In the genomic region with DNA sequence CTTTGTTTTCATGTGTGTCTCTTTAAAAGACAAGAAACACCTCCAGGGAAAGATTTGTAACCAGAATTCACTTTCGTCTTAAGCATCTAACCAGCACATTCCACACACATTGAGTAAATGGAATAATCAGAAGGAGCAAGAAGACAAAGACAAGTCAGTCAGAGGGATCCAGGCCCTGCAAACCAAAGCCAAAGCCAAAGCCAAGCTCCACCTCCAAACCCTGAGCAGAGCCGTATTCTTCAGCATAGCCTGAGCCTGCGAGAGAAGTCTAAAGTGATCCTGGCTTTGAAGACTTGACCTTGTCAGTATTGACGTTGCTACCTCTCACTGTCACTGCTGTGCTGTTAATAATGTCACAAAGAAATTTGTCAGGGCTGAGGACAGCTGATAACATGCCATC, we compare ENCODE assay signal across 31 mouse cellular contexts. TPM values are rescaled to one million over a fixed set of nuclear protein-coding genes. Genes with fewer than 3 reads are reported as not detected.
"Had no signal": no experiment of that assay in that cellular context is flagged by ENCODE, and none has a peak within 500 bp of the region (broad histone marks: within the 10 kb centered on the region; RNA-seq: fewer than 3 reads in every experiment).

No protein-coding gene starts in this region.

- H3K9ac ChIP-seq: liver, embryonic 13.5 days; midbrain, embryonic 13.5 days; neural tube, embryonic 15.5 days had no signal

- DNase-seq: kidney, adult 18-20 months; kidney, adult 9 months; kidney, postnatal 25 days; layer of hippocampus, postnatal 36 days; liver, embryonic 13.5 days; lung, postnatal 4 days; right cerebral cortex, adult 18-20 months; right cerebral cortex, postnatal 14 days; right cerebral cortex, postnatal 4 days; thymus, adult 2 months; thymus, postnatal 14 days; thymus, postnatal 4 days had no signal

- H3K27me3 ChIP-seq: neural tube, embryonic 15.5 days had no signal

- H3K4me2 ChIP-seq: liver, embryonic 13.5 days; midbrain, embryonic 13.5 days; neural tube, embryonic 15.5 days had no signal

- H3K27ac ChIP-seq: kidney, postnatal 0 days; left cerebral cortex, adult 2 months; liver, embryonic 13.5 days; midbrain, embryonic 13.5 days; neural tube, embryonic 15.5 days; stomach, postnatal 0 days had no signal

- ATAC-seq: intestine, embryonic 16.5 days; midbrain, embryonic 13.5 days; midbrain, embryonic 16.5 days had no signal

- H3K9me3 ChIP-seq: liver, embryonic 13.5 days; midbrain, embryonic 13.5 days; neural tube, embryonic 15.5 days had no signal

- H3K36me3 ChIP-seq: liver, embryonic 13.5 days; midbrain, embryonic 13.5 days; neural tube, embryonic 15.5 days had no signal

- H3K4me3 ChIP-seq: left cerebral cortex, adult 2 months; liver, embryonic 13.5 days; midbrain, embryonic 13.5 days; myocyte; neural tube, embryonic 15.5 days had no signal

RNA-seq across cellular contexts. Expression of a gene that starts 40.0 kb away (rescaled TPM):
- total RNA-seq: layer of hippocampus, adult 8-10 months; layer of hippocampus, postnatal 10 days; layer of hippocampus, postnatal 36 days; left cerebral cortex, adult 2 months; left cerebral cortex, postnatal 10 days; left cerebral cortex, postnatal 36 days; liver, adult 2 months; megakaryocyte progenitor cell, adult 5-6 weeks; megakaryocyte-erythroid progenitor cell, adult 5-6 weeks; monocyte, adult 5-6 weeks had no signal
- polyA plus RNA-seq: intestine, embryonic 16.5 days; limb, embryonic 11.5 days; liver, adult 2 months; liver, embryonic 16.5 days; lung, embryonic 16.5 days; midbrain, embryonic 13.5 days; midbrain, embryonic 16.5 days; myocyte; stomach, postnatal 0 days; thymus, adult 2 months had no signal

RNA-seq across cellular contexts. Expression of a gene that starts 55.2 kb away (rescaled TPM):
- total RNA-seq: layer of hippocampus, adult 8-10 months; layer of hippocampus, postnatal 10 days; layer of hippocampus, postnatal 36 days; left cerebral cortex, adult 2 months; left cerebral cortex, postnatal 10 days; left cerebral cortex, postnatal 36 days; monocyte, adult 5-6 weeks had no signal
- polyA plus RNA-seq: myocyte had no signal
